Mouse (Mus musculus): ENCODE results near the gene Trp53bp1.

- TF ChIP-seq CHD1 (IDR thresholded peaks at IDR 0.05; ENCODE audit: low read depth, low read length) (no peak), TBP (conservative IDR thresholded peaks at IDR 0.05; ENCODE audit: low read depth, low read length) (no peak), MAFK (IDR thresholded peaks at IDR 0.05; ENCODE audit: insufficient replicate concordance, low read length) (no peak), SMC3 (IDR thresholded peaks at IDR 0.05; ENCODE audit: low read depth, low read length) (no peak), CTCF (conservative IDR thresholded peaks at IDR 0.05 in 1 of 2, IDR thresholded peaks at IDR 0.05 in 1 of 2; ENCODE audit: low read depth in 2 of 2, low read length in 2 of 2) (peak in 1 of 2 experiments; percentile 44; a peak in 2 of 4 replicates), POLR2A (IDR thresholded peaks at IDR 0.05; ENCODE audit: low read depth, low read length) (no peak), HCFC1 (IDR thresholded peaks at IDR 0.05; ENCODE audit: low read depth, low read length) (no peak), MAX (IDR thresholded peaks at IDR 0.05; ENCODE audit: low read length) (no peak)
Observed at GRCm38 (mm10) chr2:121153100-121153499, 118.1 kb downstream of the Trp53bp1 start.
